Mouse (Mus musculus) CH12.LX (cell line): ENCODE measurements around the gene Ergic1. TPM values are rescaled to one million over a fixed set of nuclear protein-coding genes. Genes with fewer than 3 reads are reported as not detected.

ENCODE experiments used
- DNase-seq: peaks from one replicate; pipeline ENCODE4 v3.0.0-alpha.2; 2013; ENCODE audit errors: extremely low read depth
- H3K27ac ChIP-seq: 2 replicates; pipeline ENCODE4 v1.5.1; 2012; ENCODE audit warnings: low read depth, mild to moderate bottlenecking, control low read depth, moderate library complexity; ENCODE audit not compliant: insufficient read depth
- H3K27me3 ChIP-seq: replicated peaks from 2 replicates; pipeline ENCODE3; 2012; ENCODE audit warnings: inconsistent platforms
- H3K36me3 ChIP-seq, 2 experiments: replicated peaks in 1 of 2; 2 replicates each; pipeline versions ENCODE3 to v1.6.1; 2012; ENCODE audit warnings: inconsistent platforms in 1 of 2, low read length in 1 of 2, mild to moderate bottlenecking in 1 of 2, mixed read lengths in 1 of 2, moderate library complexity in 1 of 2; ENCODE audit not compliant: control insufficient read depth in 1 of 2, insufficient read depth in 1 of 2
- H3K4me1 ChIP-seq, 2 experiments: 2 replicates each; pipeline ENCODE4 v1.6.1; 2012; ENCODE audit warnings: inconsistent platforms in 1 of 2, moderate library complexity in 1 of 2; ENCODE audit not compliant: insufficient read depth in 2 of 2, control insufficient read depth in 1 of 2
- H3K4me2 ChIP-seq: 2 replicates; pipeline ENCODE4 v1.6.1; 2012; ENCODE audit warnings: low read depth, mild to moderate bottlenecking, control low read depth; ENCODE audit not compliant: poor library complexity, insufficient read depth, severe bottlenecking
- H3K4me3 ChIP-seq, 3 experiments: fragments of 150-350 bp in 1 of 3; sonication (generic) in 1 of 3; replicated peaks in 1 of 3; 2 replicates each; pipeline versions ENCODE3 to v1.5.1; 2011 to 2012; ENCODE audit warnings: low read depth in 2 of 3, low read length in 2 of 3, mild to moderate bottlenecking in 2 of 3, moderate library complexity in 2 of 3, control low read depth in 1 of 3, improper control_type of control experiment in 1 of 3, inconsistent platforms in 1 of 3, mixed read lengths in 1 of 3; ENCODE audit not compliant: poor library complexity in 1 of 3
- H3K79me2 ChIP-seq: replicated peaks from 2 replicates; pipeline ENCODE4 v1.6.1; 2012; ENCODE audit warnings: mild to moderate bottlenecking, moderate library complexity; ENCODE audit not compliant: control insufficient read depth, poor library complexity, insufficient read depth, severe bottlenecking; ENCODE audit errors: extremely low read depth
- H3K9ac ChIP-seq: 2 replicates; pipeline ENCODE4 v1.6.1; 2012; ENCODE audit warnings: low read depth, mild to moderate bottlenecking, control low read depth, moderate library complexity; ENCODE audit not compliant: insufficient read depth
- H3K9me3 ChIP-seq: replicated peaks from 2 replicates; pipeline ENCODE3; 2012; ENCODE audit warnings: low read length, inconsistent platforms, mixed read lengths
- BHLHE40 ChIP-seq: IDR thresholded peaks from 2 replicates; pipeline ENCODE4 v1.6.1; 2011; ENCODE audit warnings: mild to moderate bottlenecking, low read depth, low read length, improper control_type of control experiment
- CTCF ChIP-seq, 2 experiments: IDR thresholded peaks in 1 of 2; conservative IDR thresholded peaks in 1 of 2; 2 replicates each; pipeline ENCODE4 v1.5.1; 2011 to 2012; ENCODE audit warnings: low read depth in 2 of 2, low read length in 2 of 2, improper control_type of control experiment in 1 of 2, inconsistent platforms in 1 of 2, mild to moderate bottlenecking in 1 of 2, moderate library complexity in 1 of 2
- E2F4 ChIP-seq: IDR thresholded peaks from 2 replicates; pipeline ENCODE4 v1.6.1; 2011; ENCODE audit warnings: low read depth, low read length, improper control_type of control experiment; ENCODE audit not compliant: insufficient replicate concordance
- HCFC1 ChIP-seq: IDR thresholded peaks from 2 replicates; pipeline ENCODE4 v1.6.1; 2012; ENCODE audit warnings: low read depth, mild to moderate bottlenecking, inconsistent platforms, low read length, improper control_type of control experiment
- IRF4 ChIP-seq: IDR thresholded peaks from 2 replicates; pipeline ENCODE4 v1.6.1; 2014; ENCODE audit warnings: low read depth, mild to moderate bottlenecking, inconsistent platforms, low read length, improper control_type of control experiment
- JUND ChIP-seq: conservative IDR thresholded peaks from 2 replicates; pipeline ENCODE4 v1.6.1; 2011; ENCODE audit warnings: low read depth, low read length, improper control_type of control experiment
- KAT2A ChIP-seq: IDR thresholded peaks from 2 replicates; pipeline ENCODE4 v1.6.1; 2012; ENCODE audit warnings: low read length, improper control_type of control experiment, inconsistent platforms; ENCODE audit not compliant: insufficient replicate concordance
- MAX ChIP-seq: IDR thresholded peaks from 2 replicates; pipeline ENCODE4 v1.6.1; 2011; ENCODE audit warnings: low read length, improper control_type of control experiment
- MAZ ChIP-seq: IDR thresholded peaks from 2 replicates; pipeline ENCODE4 v1.6.1; 2012; ENCODE audit warnings: low read depth, mild to moderate bottlenecking, inconsistent platforms, low read length, improper control_type of control experiment, moderate library complexity
- MEF2A ChIP-seq: IDR thresholded peaks from 2 replicates; pipeline ENCODE4 v1.6.1; 2014; ENCODE audit warnings: low read depth, mild to moderate bottlenecking, inconsistent platforms, low read length, improper control_type of control experiment, borderline replicate concordance
- MYC ChIP-seq: IDR thresholded peaks from 2 replicates; pipeline ENCODE4 v1.6.1; 2011; ENCODE audit warnings: low read depth, mild to moderate bottlenecking, improper control_type of control experiment, low read length
- NRF1 ChIP-seq: IDR thresholded peaks from 2 replicates; pipeline ENCODE4 v1.6.1; 2014; ENCODE audit warnings: low read depth, mild to moderate bottlenecking, inconsistent platforms, low read length, improper control_type of control experiment, moderate library complexity
- PAX5 ChIP-seq: IDR thresholded peaks from 2 replicates; pipeline ENCODE4 v1.6.1; 2012; ENCODE audit warnings: low read length, inconsistent platforms, mixed read lengths
- RAD21 ChIP-seq: IDR thresholded peaks from 2 replicates; pipeline ENCODE4 v1.6.1; 2011; ENCODE audit warnings: low read depth, mild to moderate bottlenecking, low read length, improper control_type of control experiment, moderate library complexity
- SIN3A ChIP-seq: IDR thresholded peaks from 2 replicates; pipeline ENCODE4 v1.6.1; 2012; ENCODE audit warnings: low read length, improper control_type of control experiment, inconsistent platforms
- SMC3 ChIP-seq: IDR thresholded peaks from 2 replicates; pipeline ENCODE4 v1.6.1; 2011; ENCODE audit warnings: low read depth, low read length, improper control_type of control experiment
- TCF12 ChIP-seq: IDR thresholded peaks from 2 replicates; pipeline ENCODE4 v1.6.1; 2014; ENCODE audit warnings: low read depth, mild to moderate bottlenecking, inconsistent platforms, low read length, improper control_type of control experiment
- UBTF ChIP-seq: IDR thresholded peaks from 2 replicates; pipeline ENCODE4 v1.6.1; 2012; ENCODE audit warnings: low read depth, mild to moderate bottlenecking, inconsistent platforms, low read length, improper control_type of control experiment, moderate library complexity
- ZC3H11A ChIP-seq: IDR thresholded peaks from 2 replicates; pipeline ENCODE4 v1.6.1; 2012; ENCODE audit warnings: low read depth, mild to moderate bottlenecking, inconsistent platforms, low read length, improper control_type of control experiment
- ZNF384 ChIP-seq: IDR thresholded peaks from 2 replicates; pipeline ENCODE4 v1.6.1; 2012; ENCODE audit warnings: low read depth, low read length, improper control_type of control experiment, inconsistent platforms
- dilution Hi-C: fragments of 300-500 bp; cut with MboI; formaldehyde crosslinking; loops from 2 replicates; pipeline ENCODE4 v1.14.3; 2020; ENCODE audit warnings: low sequenced_read_pairs; ENCODE audit not compliant: extremely low pct_unique_long_range_greater_than_20kb, extremely low pct_ligation_motif_present
- in situ Hi-C: fragments of 300-500 bp; cut with MboI; formaldehyde crosslinking; loops from 3 replicates; pipeline ENCODE4 v1.14.3; 2019; ENCODE audit warnings: low sequenced_read_pairs, low pct_ligation_motif_present, low pct_unique_long_range_greater_than_20kb, mixed read lengths
- polyA plus RNA-seq: library from polyadenylated mRNA; unstranded; fragments of >175 nt; gene quantifications from 2 replicates; pipeline ENCODE4 v1.2.1, GENCODE M21; 2012; ENCODE audit warnings: low read depth; ENCODE audit not compliant: insufficient read length
- total RNA-seq, 2 experiments: library from RNA; depleted of rRNA; stranded (reverse); fragments of 300-350 nt in 1 of 2; fragments of >200 nt in 1 of 2; gene quantifications; 2 replicates each; pipeline ENCODE4 v1.2.3; 2012 to 2014

The Ergic1 gene
- total and polyA plus RNA-seq, 3 experiments = 93.5 to 142 (median 131) TPM

GRCm38 (mm10) chr17:26609820-26610219 lies 48.5 kb downstream of the Ergic1 start:
- dilution Hi-C loops (no loop called here), in situ Hi-C loops (no loop called here)
- no peaks in the 10 kb centered on the region for H3K79me2 ChIP-seq
- H3K27ac ChIP-seq = no peak overlapping the region
- H3K9me3 ChIP-seq = no peaks in the 10 kb centered on the region
- peaks cover 49 to 89% of the 10 kb centered on the region in 2 experiments for H3K36me3 ChIP-seq
- H3K4me2 ChIP-seq = no peak overlapping the region
- H3K4me3 ChIP-seq = no peak overlapping the region
- H3K4me1 ChIP-seq = peaks cover 24 to 45% of the 10 kb centered on the region in 2 experiments
- DNase-seq = no peak
- no peak overlapping the region for H3K9ac ChIP-seq
- no peak for TF ChIP-seq IRF4
- no peak for TF ChIP-seq PAX5
- no peak for TF ChIP-seq ZNF384
- no peak for TF ChIP-seq NRF1
- no peaks in the 10 kb centered on the region for H3K27me3 ChIP-seq

DNA sequence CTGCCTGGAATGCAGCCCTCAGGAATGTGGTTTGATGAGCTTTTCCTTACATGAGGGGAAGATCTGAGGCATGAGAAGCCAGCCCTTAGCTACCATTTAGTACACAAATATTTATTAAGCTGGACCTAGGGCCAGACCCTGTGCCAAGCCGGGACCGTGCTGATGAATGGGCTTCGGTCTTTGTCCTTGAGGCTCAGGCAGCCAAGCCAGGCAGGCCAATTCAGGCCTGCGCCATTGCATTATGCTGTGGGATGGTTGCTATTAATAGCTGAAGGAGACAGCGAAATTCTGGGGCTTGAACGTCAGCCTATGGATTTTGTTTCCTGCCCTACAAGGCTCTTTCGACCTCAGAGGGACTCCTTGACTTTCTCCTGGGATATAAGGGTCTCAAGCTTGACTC lies 50.0 kb downstream of the Ergic1 start:
- no peak for DNase-seq
- in situ Hi-C loops = no loop called here
- Histone ChIP-seq H3K4me1 (peaks cover 9 to 33% of the 10 kb centered on the region in 2 experiments; a peak in 3 of 4 replicates), H3K27ac (no peak overlapping the region), H3K36me3 (peaks cover 56 to 91% of the 10 kb centered on the region in 2 experiments), H3K9me3 (no peaks in the 10 kb centered on the region), H3K27me3 (no peaks in the 10 kb centered on the region), H3K4me3 (no peak overlapping the region), H3K79me2 (no peaks in the 10 kb centered on the region), H3K9ac (no peak overlapping the region), H3K4me2 (no peak overlapping the region)
- dilution Hi-C loops = no loop called here
- no peak for TF ChIP-seq HCFC1
- no peak for TF ChIP-seq CTCF (conservative IDR thresholded peaks at IDR 0.05 in 1 of 2, IDR thresholded peaks at IDR 0.05 in 1 of 2; ENCODE audit: low read depth in 2 of 2, low read length in 2 of 2)
- no peak for TF ChIP-seq BHLHE40
- no peak for TF ChIP-seq E2F4
- TF ChIP-seq ZC3H11A = no peak
- TF ChIP-seq SMC3 = no peak
- no peak for TF ChIP-seq JUND
- no peak for TF ChIP-seq PAX5

GRCm38 (mm10) chr17:26611918-26612317 lies 50.6 kb downstream of the Ergic1 start:
- Histone ChIP-seq H3K79me2 (no peaks in the 10 kb centered on the region), H3K36me3 (peaks cover 62 to 92% of the 10 kb centered on the region in 2 experiments), H3K27ac (no peak overlapping the region), H3K4me3 (no peak overlapping the region), H3K4me2 (no peak overlapping the region)
- dilution Hi-C loops = no loop called here
- TF ChIP-seq JUND (no peak), KAT2A (no peak), ZC3H11A (no peak), MEF2A (no peak), IRF4 (no peak), MAX (no peak), HCFC1 (no peak), UBTF (no peak), MYC (no peak), TCF12 (no peak), MAZ (no peak), RAD21 (no peak), SIN3A (no peak), SMC3 (no peak)
- TF ChIP-seq, all 38 proteins: peak for 0
- H3K27me3 ChIP-seq = no peaks in the 10 kb centered on the region
- in situ Hi-C loops = no loop called here
- no peak for DNase-seq
- H3K4me1 ChIP-seq = peaks cover 10 to 34% of the 10 kb centered on the region in 2 experiments; a peak in 3 of 4 replicates
- no peaks in the 10 kb centered on the region for H3K9me3 ChIP-seq
- no peak overlapping the region for H3K9ac ChIP-seq
